Mouse (Mus musculus): ENCODE measurements around the gene Bhlhb9. TPM values are rescaled to one million over a fixed set of nuclear protein-coding genes. Genes with fewer than 3 reads are reported as not detected.

Gene Bhlhb9
- polyA plus RNA-seq, 1 experiment from 2014 or later, result 61.1 TPM

DNA sequence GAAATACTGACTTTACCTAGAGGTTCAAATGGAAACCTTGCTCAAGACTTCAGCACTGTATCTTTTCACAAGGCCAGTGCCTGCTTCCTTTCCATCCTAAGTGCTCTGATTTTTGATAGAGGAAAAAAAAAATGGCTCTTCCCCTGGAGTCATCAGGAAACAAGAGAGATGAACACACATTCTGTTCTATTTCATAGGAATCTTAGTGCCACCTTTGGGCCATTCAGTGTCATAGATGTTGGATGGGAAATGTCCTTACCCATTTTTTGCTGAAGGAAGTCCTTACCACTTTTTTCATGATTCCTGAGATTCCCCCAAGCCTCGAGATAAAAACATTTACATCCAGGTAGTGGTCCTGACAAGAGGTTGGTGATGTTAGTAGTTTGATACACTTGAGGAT, 139.1 kb downstream of the Bhlhb9 start:
- no peaks in the 10 kb centered on the region for H3K4me1 ChIP-seq
- H3K9me3 ChIP-seq, result no peaks in the 10 kb centered on the region
- no peak overlapping the region for H3K27ac ChIP-seq
- no peak for DNase-seq (ENCODE audit: low spot score)
- 51% methylated on average over 1 of the region's 1 CpGs for WGBS
- no peaks in the 10 kb centered on the region for H3K36me3 ChIP-seq
- H3K27me3 ChIP-seq (ENCODE audit: insufficient read depth, poor library complexity, severe bottlenecking), result no peaks in the 10 kb centered on the region
- H3K4me3 ChIP-seq, result no peak overlapping the region

MicroRNAs encoded within 50 kb of the gene (microRNA counts, 519-probe panel; counts per million panel counts)
- not detected for microRNA mmu-miR-1970

Small RNA genes lying within 50 kb of the gene (microRNA-seq; reads per million reads assigned to microRNA genes)
- gene Mir1970, result not detected

Other genes with a start within 250 kb of the Bhlhb9 start
- 0.25 and 0.38 TPM in 2 replicates for gene Nxf7, start 198.8 kb upstream of the Bhlhb9 start, polyA plus RNA-seq (2016; fragmentation: Nextera tagmentation; extraction: Ambion mirVana)
- gene Prame, start 169.9 kb upstream of the Bhlhb9 start, polyA plus RNA-seq (2016; fragmentation: Nextera tagmentation; extraction: Ambion mirVana), result not detected in 2 replicates
- not detected in 2 replicates for gene Tcp11x2, start 103.8 kb upstream of the Bhlhb9 start, polyA plus RNA-seq (2016; fragmentation: Nextera tagmentation; extraction: Ambion mirVana)
- not detected in 2 replicates for gene Tmsb15a, start 72.3 kb upstream of the Bhlhb9 start, polyA plus RNA-seq (2016; fragmentation: Nextera tagmentation; extraction: Ambion mirVana)
- gene Armcx5, start 54.9 kb upstream of the Bhlhb9 start, polyA plus RNA-seq (2016; fragmentation: Nextera tagmentation; extraction: Ambion mirVana), result 8.7 and 11.0 TPM in 2 replicates
- gene Gprasp1, start 54.9 kb upstream of the Bhlhb9 start, polyA plus RNA-seq (2016; fragmentation: Nextera tagmentation; extraction: Ambion mirVana), result 40.7 TPM in 2 replicates
- 19.9 and 20.0 TPM in 2 replicates for gene Gprasp2, start 41.4 kb downstream of the Bhlhb9 start, polyA plus RNA-seq (2016; fragmentation: Nextera tagmentation; extraction: Ambion mirVana)
- gene Arxes2, start 196.2 kb downstream of the Bhlhb9 start, polyA plus RNA-seq (2016; fragmentation: Nextera tagmentation; extraction: Ambion mirVana), result 92.5 and 109 TPM in 2 replicates
- gene Arxes1, start 235.8 kb downstream of the Bhlhb9 start, polyA plus RNA-seq (2016; fragmentation: Nextera tagmentation; extraction: Ambion mirVana), result 32.3 and 46.8 TPM in 2 replicates